Mouse (Mus musculus) ES-E14 (cell line): Measurements from ENCODE around the gene Dennd2c.

Source experiments
- MAFK ChIP-seq: IDR thresholded peaks from 2 replicates; pipeline ENCODE4 v1.6.1; 2014; ENCODE audit warnings: mild to moderate bottlenecking, low read depth, low read length, inconsistent platforms; ENCODE audit not compliant: insufficient read depth
- ZNF384 ChIP-seq: IDR thresholded peaks from 2 replicates; pipeline ENCODE4 v1.6.1; 2012; ENCODE audit warnings: low read depth, low read length, inconsistent platforms

DNA sequence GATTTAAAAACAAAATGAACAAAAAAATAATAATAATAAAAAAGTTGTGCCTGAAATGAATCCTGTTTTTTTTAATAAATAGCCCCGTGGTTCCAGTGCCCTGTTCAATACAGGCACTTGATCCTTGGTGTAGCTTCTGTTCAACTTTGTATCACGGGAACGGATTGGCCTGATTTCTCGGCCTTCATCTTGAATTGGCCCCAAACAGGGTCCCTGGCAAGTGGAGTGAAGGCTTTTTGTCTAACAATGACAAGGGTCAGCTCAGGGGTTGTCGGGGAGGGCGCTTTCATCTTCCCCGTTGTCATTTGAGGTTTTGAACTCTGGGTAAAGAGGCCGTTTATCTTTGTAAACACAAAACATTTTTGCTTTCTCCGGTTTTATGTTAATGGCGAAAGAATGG lies 44.7 kb upstream of the Dennd2c start:
- TF ChIP-seq MAFK (no peak), ZNF384 (no peak)
